Mouse (Mus musculus) midbrain, postnatal 0 days (tissue): Measurements from ENCODE around the gene Nckap5. TPM values are rescaled to one million over a fixed set of nuclear protein-coding genes. Genes with fewer than 3 reads are reported as not detected.

Experiments used
- ATAC-seq: fragments of 200-750 bp; cut with Nextera tagmentation; 2 replicates; pipeline ENCODE4 v1.8.0; 2017; ENCODE audit warnings: moderate number of reproducible peaks, mild to moderate bottlenecking, moderate TSS enrichment, moderate library complexity; ENCODE audit not compliant: low FRiP score
- DNase-seq: peaks from one replicate; pipeline ENCODE4 v3.0.0-alpha.2; 2015; ENCODE audit warnings: low spot score
- H3K27ac ChIP-seq: fragments of 300-500 bp; sonication (generic); 2 replicates; pipeline ENCODE4 v1.5.1; 2014; ENCODE audit warnings: low read depth, mild to moderate bottlenecking, low read length, mixed read lengths
- H3K27me3 ChIP-seq: fragments of 300-500 bp; sonication (generic); 2 replicates; pipeline ENCODE4 v1.6.1; 2014; ENCODE audit warnings: low read length, control low read depth, mixed read lengths; ENCODE audit not compliant: insufficient read depth
- H3K36me3 ChIP-seq: fragments of 300-500 bp; sonication (generic); 2 replicates; pipeline ENCODE4 v1.6.1; 2014; ENCODE audit warnings: low read length, control low read depth, mixed read lengths; ENCODE audit not compliant: insufficient read depth
- H3K4me1 ChIP-seq: fragments of 300-500 bp; sonication (generic); 2 replicates; pipeline ENCODE4 v1.6.1; 2014; ENCODE audit warnings: mild to moderate bottlenecking, control low read depth, antibody characterized with exemption, low read length, mixed read lengths; ENCODE audit not compliant: insufficient read depth
- H3K4me2 ChIP-seq: fragments of 300-500 bp; sonication (generic); 2 replicates; pipeline ENCODE4 v1.6.1; 2014; ENCODE audit warnings: low read depth, mild to moderate bottlenecking, low read length, mixed read lengths; ENCODE audit not compliant: poor library complexity, severe bottlenecking
- H3K4me3 ChIP-seq: fragments of 300-500 bp; sonication (generic); 2 replicates; pipeline ENCODE4 v1.5.1; 2014; ENCODE audit warnings: low read depth, mild to moderate bottlenecking, low read length, moderate library complexity
- H3K9ac ChIP-seq: fragments of 300-500 bp; sonication (generic); replicated peaks from 2 replicates; pipeline ENCODE4 v1.6.1; 2014; ENCODE audit warnings: mild to moderate bottlenecking, low read length, moderate library complexity, mixed read lengths; ENCODE audit not compliant: poor library complexity, severe bottlenecking
- H3K9me3 ChIP-seq: fragments of 300-500 bp; sonication (generic); 2 replicates; pipeline ENCODE4 v1.6.1; 2016; ENCODE audit warnings: low read length, control low read depth
- CTCF ChIP-seq: IDR thresholded peaks from 2 replicates; pipeline ENCODE4 v1.5.1; 2016; ENCODE audit warnings: antibody characterized with exemption, mild to moderate bottlenecking
- WGBS: fragments of 180-500 bp; shearing (Covaris S2); extraction: QIAGEN DNeasy Blood & Tissue Kit; methylation state at CpG from one replicate; pipeline ENCODE4 v1.1.7; 2014; 5-methylcytosine and 5-hydroxymethylcytosine counted together
- polyA plus RNA-seq: library from polyadenylated mRNA; unstranded; fragments of >200 nt; fragmentation: Nextera tagmentation; extraction: Ambion mirVana; gene quantifications from 2 replicates; pipeline ENCODE4 v1.2.1, GENCODE M21; 2015
- total RNA-seq: library from RNA; depleted of rRNA; stranded (reverse); fragments of >200 nt; gene quantifications from 2 replicates; pipeline ENCODE4 v1.2.3, GENCODE M21; 2014

The Nckap5 gene
- total and polyA plus RNA-seq, 2 experiments from 2014 or later, result 6.3 to 8.7 TPM

DNA sequence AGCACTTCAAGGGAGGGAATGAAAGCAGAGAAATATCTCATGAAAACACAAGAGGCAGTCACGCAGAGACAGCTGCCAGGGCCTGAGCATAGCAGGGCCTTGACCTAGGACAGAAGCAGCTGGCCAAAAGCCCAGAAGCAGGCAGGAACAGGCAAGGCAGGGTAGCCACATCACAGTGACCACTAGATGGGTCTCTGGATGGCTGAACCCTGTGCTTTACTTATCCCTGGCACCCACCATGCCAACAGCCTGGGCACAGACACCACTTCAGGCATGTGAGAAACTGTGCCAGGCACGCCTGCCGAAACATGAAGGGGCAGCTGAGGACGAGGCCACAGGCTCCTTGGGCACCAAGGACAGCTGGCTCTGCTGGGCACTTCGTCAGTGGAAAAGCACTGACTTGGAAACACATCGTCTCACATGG is 345.9 kb downstream of the Nckap5 start:
- WGBS, result 77% methylated on average over 6 of the region's 6 CpGs
- no peak for TF ChIP-seq CTCF
- Histone ChIP-seq H3K27ac (no peak overlapping the region), H3K27me3 (no peaks in the 10 kb centered on the region), H3K9ac (no peak overlapping the region), H3K36me3 (no peaks in the 10 kb centered on the region), H3K9me3 (no peaks in the 10 kb centered on the region), H3K4me1 (peaks cover under 1% of the 10 kb centered on the region; the same call in 1 of the 2 replicates), H3K4me2 (no peak overlapping the region), H3K4me3 (no peak overlapping the region)
- peak; percentile 60 for DNase-seq
- no peak for ATAC-seq

DNA sequence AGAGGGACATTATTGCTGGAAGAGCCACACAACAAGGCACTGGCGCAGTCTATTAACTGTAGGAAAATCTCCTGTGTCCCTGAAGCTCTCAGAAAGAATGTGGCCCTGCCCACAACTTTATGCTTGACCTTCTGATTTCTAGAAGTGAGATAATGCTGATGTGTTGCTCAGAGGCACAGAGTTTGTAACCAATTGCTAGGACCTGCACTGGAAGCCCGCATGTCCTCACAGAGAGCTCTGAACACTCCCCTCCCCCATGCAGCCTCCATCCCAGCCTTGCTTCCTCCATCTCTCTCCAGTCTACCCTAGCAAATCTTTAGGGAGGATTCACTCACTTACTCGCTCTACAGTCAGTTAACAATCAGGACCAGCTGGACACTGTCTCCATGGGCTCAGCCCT is 346.9 kb downstream of the Nckap5 start:
- H3K27ac ChIP-seq, result no peak overlapping the region
- no peak overlapping the region for H3K4me3 ChIP-seq
- no peaks in the 10 kb centered on the region for H3K27me3 ChIP-seq
- no peak for ATAC-seq
- no peaks in the 10 kb centered on the region for H3K9me3 ChIP-seq
- 91% methylated on average over 3 of the region's 3 CpGs for WGBS
- no peaks in the 10 kb centered on the region for H3K36me3 ChIP-seq
- H3K4me1 ChIP-seq, result no peaks in the 10 kb centered on the region
- no peak overlapping the region for H3K4me2 ChIP-seq
- H3K9ac ChIP-seq, result no peak overlapping the region
- no peak for DNase-seq
- no peak for TF ChIP-seq CTCF

DNA sequence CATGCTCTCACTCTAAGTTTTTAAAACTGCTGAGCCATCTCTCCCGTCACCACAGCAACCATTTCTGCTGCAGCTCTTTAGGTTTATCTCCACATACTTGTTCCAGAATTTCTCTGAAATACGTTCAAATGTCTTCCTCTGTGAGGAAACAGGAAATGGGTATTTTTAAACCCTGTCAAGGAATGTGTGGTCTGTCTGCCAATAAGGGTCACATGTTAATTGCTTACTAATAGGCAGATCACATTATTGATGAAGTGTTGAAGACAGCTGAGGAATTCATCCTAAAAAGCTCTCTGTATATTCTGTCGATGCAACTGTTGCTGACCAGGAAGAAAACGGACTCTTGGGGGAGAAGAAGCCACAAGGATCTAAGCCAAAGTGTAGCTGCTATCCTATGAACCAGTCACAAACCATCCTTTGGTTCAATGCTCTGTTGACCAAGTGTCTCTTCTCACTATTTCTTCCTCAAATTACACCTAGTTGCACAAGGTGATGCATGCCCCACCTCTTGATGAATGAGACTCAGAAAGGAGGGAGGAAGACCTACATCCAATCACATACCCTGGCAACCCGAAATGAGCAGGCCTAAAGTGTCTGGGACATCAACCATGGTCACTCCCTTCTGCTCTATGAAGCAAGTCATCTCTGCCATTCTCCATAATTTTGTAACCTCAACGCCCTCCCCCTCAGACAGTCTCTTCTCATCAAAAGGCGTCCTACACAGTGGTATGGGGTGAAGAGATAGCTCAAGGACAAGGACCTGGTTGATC is 349.0 kb downstream of the Nckap5 start:
- no peak for ATAC-seq
- Histone ChIP-seq H3K9ac (no peak overlapping the region), H3K4me1 (no peaks in the 10 kb centered on the region), H3K9me3 (no peaks in the 10 kb centered on the region), H3K4me3 (no peak overlapping the region), H3K4me2 (no peak overlapping the region), H3K36me3 (no peaks in the 10 kb centered on the region), H3K27me3 (no peaks in the 10 kb centered on the region), H3K27ac (no peak overlapping the region)
- DNase-seq, result no peak
- no peak for TF ChIP-seq CTCF
- 85% methylated on average over 7 of the region's 7 CpGs for WGBS

DNA sequence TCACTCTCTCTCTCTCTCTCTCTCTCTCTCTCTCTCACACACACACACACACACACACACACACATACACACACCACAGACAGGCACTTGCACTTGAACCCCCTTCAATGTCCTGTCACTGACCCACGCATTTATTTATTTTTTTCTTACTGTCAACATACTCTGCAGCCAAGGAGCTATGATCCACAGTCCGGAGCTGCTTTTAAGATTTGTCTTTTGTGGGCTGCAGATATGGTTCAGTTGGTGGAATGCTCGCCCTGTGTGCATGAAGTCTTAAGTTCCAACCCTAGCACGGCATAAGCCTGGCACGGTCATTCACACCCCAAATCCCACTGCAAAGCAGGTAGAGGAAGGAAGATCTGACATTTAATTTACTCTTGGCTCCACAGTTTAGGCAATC is 357.6 kb downstream of the Nckap5 start:
- H3K9me3 ChIP-seq, result no peaks in the 10 kb centered on the region
- DNase-seq, result no peak
- ATAC-seq, result no peak
- H3K4me3 ChIP-seq, result no peak overlapping the region
- no peak overlapping the region for H3K4me2 ChIP-seq
- no peak for TF ChIP-seq CTCF
- no peak overlapping the region for H3K27ac ChIP-seq
- H3K36me3 ChIP-seq, result no peaks in the 10 kb centered on the region
- no peak overlapping the region for H3K9ac ChIP-seq
- WGBS, result 70% methylated on average over 5 of the region's 5 CpGs
- no peaks in the 10 kb centered on the region for H3K27me3 ChIP-seq
- H3K4me1 ChIP-seq, result no peaks in the 10 kb centered on the region

DNA sequence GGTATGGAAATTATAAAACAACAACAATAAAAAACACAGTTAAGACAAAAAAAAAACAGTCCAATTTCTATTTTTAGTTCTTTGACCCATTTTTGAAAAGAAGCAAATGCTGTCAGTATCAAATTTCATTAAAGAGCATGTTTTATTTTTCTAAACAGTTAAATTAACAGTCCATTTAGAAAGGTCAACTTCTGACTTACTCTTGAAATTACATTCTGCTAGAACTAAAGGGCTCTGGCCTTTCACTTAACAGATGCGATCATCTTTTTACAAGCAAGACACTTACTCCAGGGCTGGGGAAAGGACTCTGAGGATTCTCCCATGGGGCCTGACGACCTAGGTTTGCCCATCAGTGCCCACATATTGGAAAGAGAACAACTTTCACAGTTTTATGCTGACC is 359.2 kb downstream of the Nckap5 start:
- no peaks in the 10 kb centered on the region for H3K4me1 ChIP-seq
- no peak overlapping the region for H3K4me2 ChIP-seq
- no peak overlapping the region for H3K4me3 ChIP-seq
- no peak for DNase-seq
- H3K27ac ChIP-seq, result no peak overlapping the region
- H3K36me3 ChIP-seq, result no peaks in the 10 kb centered on the region
- TF ChIP-seq CTCF, result no peak
- WGBS, result 80% methylated on average over 2 of the region's 2 CpGs
- no peak for ATAC-seq
- no peaks in the 10 kb centered on the region for H3K9me3 ChIP-seq
- no peaks in the 10 kb centered on the region for H3K27me3 ChIP-seq
- no peak overlapping the region for H3K9ac ChIP-seq

DNA sequence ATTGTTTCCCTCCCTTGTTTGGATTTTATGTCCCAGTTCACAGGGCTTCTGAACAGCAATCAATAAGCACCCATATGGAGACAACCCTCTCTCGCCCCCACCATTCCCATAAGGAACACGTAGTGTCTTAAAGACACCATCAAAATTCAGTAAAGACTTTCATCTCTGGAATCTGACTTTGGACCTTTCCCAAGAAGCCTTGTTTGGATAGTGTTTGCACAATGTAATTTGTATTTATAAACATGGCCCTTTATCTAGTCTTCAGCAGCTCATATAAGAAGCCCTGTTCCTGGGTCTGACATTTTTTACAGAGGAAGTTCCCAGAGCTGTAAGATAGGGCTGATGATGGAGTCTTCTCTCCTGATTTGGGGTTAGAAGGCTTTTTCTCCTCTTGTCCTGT is 359.7 kb downstream of the Nckap5 start:
- no peak for ATAC-seq
- no peaks in the 10 kb centered on the region for H3K4me1 ChIP-seq
- no peaks in the 10 kb centered on the region for H3K9me3 ChIP-seq
- no peak for DNase-seq
- H3K27me3 ChIP-seq, result no peaks in the 10 kb centered on the region
- H3K4me3 ChIP-seq, result no peak overlapping the region
- H3K9ac ChIP-seq, result no peak overlapping the region
- H3K4me2 ChIP-seq, result no peak overlapping the region
- no peak overlapping the region for H3K27ac ChIP-seq
- WGBS, result 73% methylated on average over 2 of the region's 2 CpGs
- no peak for TF ChIP-seq CTCF
- no peaks in the 10 kb centered on the region for H3K36me3 ChIP-seq
